Mouse (Mus musculus) hindbrain, embryonic 16.5 days (tissue): ENCODE measurements at regions not wholly inside any gene's neighbourhood (a gene's known extent, or its start where the extent isn't known, plus 50 kb on each side); places are given as distances from the start of the nearest gene placed in this dataset.

Experiments used
- ATAC-seq: fragments of 200-750 bp; cut with Nextera tagmentation; 2 replicates; pipeline ENCODE4 v1.8.0; 2017; ENCODE audit warnings: moderate TSS enrichment, moderate library complexity
- H3K27ac ChIP-seq: fragments of 300-500 bp; sonication (generic); 2 replicates; pipeline ENCODE4 v1.5.1; 2014; ENCODE audit warnings: low read depth, mild to moderate bottlenecking, control low read depth, low read length, moderate library complexity
- H3K27me3 ChIP-seq: fragments of 300-500 bp; sonication (generic); replicated peaks from 2 replicates; pipeline ENCODE4 v1.6.1; 2014; ENCODE audit warnings: low read length; ENCODE audit not compliant: control insufficient read depth, insufficient read depth
- H3K36me3 ChIP-seq: fragments of 300-500 bp; sonication (generic); 2 replicates; pipeline ENCODE4 v1.6.1; 2014; ENCODE audit warnings: mild to moderate bottlenecking, low read length, moderate library complexity, mixed read lengths; ENCODE audit not compliant: control insufficient read depth, insufficient read depth
- H3K4me1 ChIP-seq: fragments of 300-500 bp; sonication (generic); 2 replicates; pipeline ENCODE4 v1.6.1; 2014; ENCODE audit warnings: low read depth, low read length; ENCODE audit not compliant: control insufficient read depth, insufficient read depth
- H3K4me2 ChIP-seq: fragments of 300-500 bp; sonication (generic); 2 replicates; pipeline ENCODE4 v1.6.1; 2014; ENCODE audit warnings: mild to moderate bottlenecking, low read length, control low read depth, moderate library complexity
- H3K4me3 ChIP-seq: fragments of 300-500 bp; sonication (generic); 2 replicates; pipeline ENCODE4 v1.5.1; 2014; ENCODE audit warnings: mild to moderate bottlenecking, low read length, control low read depth, moderate library complexity
- H3K9ac ChIP-seq: fragments of 300-500 bp; sonication (generic); 2 replicates; pipeline ENCODE4 v1.6.1; 2014; ENCODE audit warnings: low read depth, mild to moderate bottlenecking, control low read depth, low read length, moderate library complexity
- H3K9me3 ChIP-seq: fragments of 300-500 bp; sonication (generic); 2 replicates; pipeline ENCODE4 v1.6.1; 2014; ENCODE audit warnings: mild to moderate bottlenecking, low read length, moderate library complexity; ENCODE audit not compliant: control insufficient read depth
- WGBS: fragments of 180-500 bp; shearing (Covaris S2); extraction: QIAGEN DNeasy Blood & Tissue Kit; methylation state at CpG from one replicate; pipeline ENCODE4 v1.1.7; 2014; 5-methylcytosine and 5-hydroxymethylcytosine counted together

- Histone ChIP-seq H3K4me3 (no peak overlapping the region), H3K4me1 (no peaks in the 10 kb centered on the region), H3K27me3 (no peaks in the 10 kb centered on the region), H3K27ac (no peak overlapping the region), H3K9ac (no peak overlapping the region), H3K36me3 (no peaks in the 10 kb centered on the region), H3K9me3 (no peaks in the 10 kb centered on the region; the same call in 1 of the 2 replicates), H3K4me2 (no peak overlapping the region)
- ATAC-seq: no peak
- 87% methylated on average over 2 of the region's 2 CpGs for WGBS
Measured at GRCm38 (mm10) chr8:35255327-35255726, 510.3 kb upstream of the Gm19410 start.

DNA sequence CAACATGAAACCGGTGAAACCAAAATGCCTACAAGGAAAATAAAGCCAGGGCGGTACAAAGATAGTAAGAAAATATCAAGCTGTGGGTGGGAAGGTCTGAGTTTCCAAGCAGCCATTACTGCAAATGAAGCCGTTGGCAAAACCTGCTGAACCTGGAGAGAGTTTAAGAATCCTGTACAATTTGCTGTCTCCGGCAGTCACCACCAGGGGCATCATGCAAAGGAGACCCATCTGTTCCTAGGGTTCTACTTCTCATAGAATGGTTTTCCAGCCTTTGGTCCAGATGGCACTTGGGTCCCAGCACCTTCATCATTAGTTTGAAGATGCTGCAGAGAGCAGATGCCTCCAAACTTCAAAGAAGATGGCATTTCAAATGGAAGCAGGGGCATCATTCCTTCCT is 508.6 kb upstream of the Gm19410 start:
- Histone ChIP-seq H3K9me3 (no peaks in the 10 kb centered on the region; the same call in 1 of the 2 replicates), H3K4me3 (no peak overlapping the region), H3K4me2 (no peak overlapping the region), H3K36me3 (no peaks in the 10 kb centered on the region), H3K9ac (no peak overlapping the region), H3K27me3 (no peaks in the 10 kb centered on the region), H3K4me1 (no peaks in the 10 kb centered on the region), H3K27ac (no peak overlapping the region)
- 54% methylated on average over 4 of the region's 4 CpGs for WGBS
- no peak for ATAC-seq

GRCm38 (mm10) chr8:35268221-35268620 is 497.4 kb upstream of the Gm19410 start:
- H3K27ac ChIP-seq: no peak overlapping the region
- no peak overlapping the region for H3K4me3 ChIP-seq
- 82% methylated on average over 5 of the region's 5 CpGs for WGBS
- H3K4me2 ChIP-seq: no peak overlapping the region
- no peaks in the 10 kb centered on the region for H3K27me3 ChIP-seq
- no peaks in the 10 kb centered on the region for H3K9me3 ChIP-seq
- no peak for ATAC-seq
- no peaks in the 10 kb centered on the region for H3K4me1 ChIP-seq
- no peaks in the 10 kb centered on the region for H3K36me3 ChIP-seq
- H3K9ac ChIP-seq: no peak overlapping the region

DNA sequence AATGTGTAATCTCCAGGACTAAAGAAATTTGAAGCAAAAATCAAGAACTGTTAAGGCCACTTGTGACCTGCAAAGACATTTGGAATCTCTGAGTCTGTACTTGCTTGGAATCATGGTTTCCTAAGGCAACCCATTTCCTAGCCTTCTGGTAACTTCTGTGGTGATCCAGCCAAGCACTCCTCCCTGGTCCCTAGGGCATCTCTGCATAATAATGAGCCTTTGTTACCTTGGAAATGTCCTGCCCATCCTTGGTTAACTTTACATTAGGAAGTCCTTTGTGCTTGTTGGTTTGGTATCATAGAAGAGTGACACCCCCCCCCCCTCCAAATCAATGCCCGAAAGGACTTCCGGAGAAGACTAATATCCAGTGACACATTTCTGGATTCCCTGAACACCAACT is 496.6 kb upstream of the Gm19410 start:
- no peaks in the 10 kb centered on the region for H3K36me3 ChIP-seq
- no peaks in the 10 kb centered on the region for H3K4me1 ChIP-seq
- H3K9ac ChIP-seq: no peak overlapping the region
- no peak overlapping the region for H3K4me3 ChIP-seq
- 100% methylated on average over 2 of the region's 2 CpGs for WGBS
- ATAC-seq: no peak
- no peaks in the 10 kb centered on the region for H3K27me3 ChIP-seq
- no peaks in the 10 kb centered on the region for H3K9me3 ChIP-seq
- H3K4me2 ChIP-seq: no peak overlapping the region
- H3K27ac ChIP-seq: no peak overlapping the region

- Histone ChIP-seq H3K27ac (no peak overlapping the region), H3K4me2 (no peak overlapping the region), H3K9ac (no peak overlapping the region), H3K4me3 (no peak overlapping the region), H3K36me3 (no peaks in the 10 kb centered on the region), H3K9me3 (no peaks in the 10 kb centered on the region), H3K4me1 (peaks cover 3% of the 10 kb centered on the region; the same call in 1 of the 2 replicates), H3K27me3 (no peaks in the 10 kb centered on the region)
- 71% methylated on average over 8 of the region's 8 CpGs for WGBS
- ATAC-seq: no peak
Measured at GRCm38 (mm10) chr8:35275972-35276371, 489.6 kb upstream of the Gm19410 start.

GRCm38 (mm10) chr8:35276460-35276859 is 489.1 kb upstream of the Gm19410 start:
- Histone ChIP-seq H3K4me1 (peaks cover 3% of the 10 kb centered on the region; the same call in 1 of the 2 replicates), H3K9ac (no peak overlapping the region), H3K4me3 (no peak overlapping the region), H3K27me3 (no peaks in the 10 kb centered on the region), H3K36me3 (no peaks in the 10 kb centered on the region), H3K9me3 (no peaks in the 10 kb centered on the region), H3K27ac (no peak overlapping the region), H3K4me2 (no peak overlapping the region)
- WGBS: 74% methylated on average over 7 of the region's 7 CpGs
- ATAC-seq: no peak

GRCm38 (mm10) chr8:35278946-35279345 is 486.6 kb upstream of the Gm19410 start:
- 94% methylated on average over 8 of the region's 8 CpGs for WGBS
- no peaks in the 10 kb centered on the region for H3K9me3 ChIP-seq
- H3K4me1 ChIP-seq: peaks cover 3% of the 10 kb centered on the region; the same call in 1 of the 2 replicates
- H3K36me3 ChIP-seq: no peaks in the 10 kb centered on the region
- H3K9ac ChIP-seq: no peak overlapping the region
- no peak for ATAC-seq
- no peak overlapping the region for H3K4me3 ChIP-seq
- no peak overlapping the region for H3K27ac ChIP-seq
- no peaks in the 10 kb centered on the region for H3K27me3 ChIP-seq
- H3K4me2 ChIP-seq: no peak overlapping the region

- H3K4me1 ChIP-seq: peaks cover 3% of the 10 kb centered on the region; the same call in 1 of the 2 replicates
- no peak overlapping the region for H3K4me2 ChIP-seq
- H3K9me3 ChIP-seq: no peaks in the 10 kb centered on the region
- no peaks in the 10 kb centered on the region for H3K36me3 ChIP-seq
- no peak overlapping the region for H3K9ac ChIP-seq
- ATAC-seq: no peak
- 83% methylated on average over 6 of the region's 6 CpGs for WGBS
- H3K27me3 ChIP-seq: no peaks in the 10 kb centered on the region
- no peak overlapping the region for H3K4me3 ChIP-seq
- no peak overlapping the region for H3K27ac ChIP-seq
Measured at GRCm38 (mm10) chr8:35280741-35281140, 484.8 kb upstream of the Gm19410 start.

DNA sequence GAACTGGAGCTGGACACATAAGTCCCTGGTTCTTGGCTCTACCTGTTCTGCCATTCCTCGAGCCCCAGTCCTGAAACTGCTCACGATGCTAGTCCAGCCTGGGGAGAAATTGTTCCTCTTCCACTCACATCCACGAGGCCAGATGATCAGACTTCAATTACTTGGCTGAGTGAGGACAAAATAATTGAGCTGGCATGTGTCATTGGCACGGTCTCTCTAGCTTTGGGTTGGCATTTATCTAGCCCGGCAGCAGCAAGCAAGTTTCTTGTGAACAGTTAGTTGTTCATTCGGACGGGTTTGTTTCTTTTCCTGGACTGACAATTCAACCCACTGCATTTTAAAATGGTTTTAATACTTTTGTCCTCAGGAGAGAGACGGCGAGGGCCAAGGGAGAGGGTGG is 482.2 kb upstream of the Gm19410 start:
- Histone ChIP-seq H3K36me3 (no peaks in the 10 kb centered on the region), H3K4me1 (no peaks in the 10 kb centered on the region), H3K9ac (no peak overlapping the region), H3K9me3 (no peaks in the 10 kb centered on the region), H3K27me3 (no peaks in the 10 kb centered on the region), H3K4me2 (no peak overlapping the region), H3K4me3 (no peak overlapping the region), H3K27ac (no peak overlapping the region)
- ATAC-seq: no peak
- 80% methylated on average over 9 of the region's 9 CpGs for WGBS

GRCm38 (mm10) chr8:35289018-35289417 is 476.6 kb upstream of the Gm19410 start:
- no peaks in the 10 kb centered on the region for H3K36me3 ChIP-seq
- H3K4me2 ChIP-seq: no peak overlapping the region
- no peak overlapping the region for H3K9ac ChIP-seq
- ATAC-seq: no peak
- no peaks in the 10 kb centered on the region for H3K9me3 ChIP-seq
- no peak overlapping the region for H3K4me3 ChIP-seq
- H3K27ac ChIP-seq: no peak overlapping the region
- H3K4me1 ChIP-seq: no peaks in the 10 kb centered on the region
- H3K27me3 ChIP-seq: no peaks in the 10 kb centered on the region
- WGBS: 78% methylated on average over 5 of the region's 5 CpGs
